Mouse (Mus musculus) lung, postnatal 14 days (tissue): ENCODE results near the gene Srsf3.
"Not testable (repeated sequence)": the region's sequence is repeated elsewhere in the genome, so short reads cannot be mapped to it uniquely, and the experiment has no call there.

Experiments
- DNase-seq: peaks from one replicate; pipeline ENCODE4 v3.0.0; 2021

The Srsf3 gene

GRCm38 (mm10) chr17:29020444-29020843 is 12.0 kb upstream of the Srsf3 start:
- DNase-seq, result no peak

GRCm38 (mm10) chr17:29022230-29022819 is 10.1 kb upstream of the Srsf3 start:
- DNase-seq, result no peak

- no peak for DNase-seq
These were observed 9.1 kb upstream of the Srsf3 start for GRCm38 (mm10) chr17:29023346-29023745.

- no peak for DNase-seq
These were observed 8.2 kb upstream of the Srsf3 start for GRCm38 (mm10) chr17:29024047-29024892.

GRCm38 (mm10) chr17:29024896-29025565 is 7.4 kb upstream of the Srsf3 start:
- DNase-seq, result no peak

GRCm38 (mm10) chr17:29026652-29027356 is 5.6 kb upstream of the Srsf3 start:
- no peak for DNase-seq

GRCm38 (mm10) chr17:29030321-29031034 is 1.9 kb upstream of the Srsf3 start:
- no peak for DNase-seq

GRCm38 (mm10) chr17:29031085-29031711 is 1.2 kb upstream of the Srsf3 start:
- DNase-seq, result not testable (repeated sequence)

- no peak for DNase-seq
These were observed 606 bp upstream of the Srsf3 start for GRCm38 (mm10) chr17:29031771-29032273.

GRCm38 (mm10) chr17:29033569-29034061 is 1.2 kb downstream of the Srsf3 start:
- DNase-seq, result no peak

- DNase-seq, result no peak
These were observed 1.8 kb downstream of the Srsf3 start for GRCm38 (mm10) chr17:29034264-29034663.

GRCm38 (mm10) chr17:29035506-29035905 is 3.1 kb downstream of the Srsf3 start:
- DNase-seq, result no peak

- DNase-seq, result no peak
These were observed 6.9 kb downstream of the Srsf3 start for GRCm38 (mm10) chr17:29039351-29039750.

GRCm38 (mm10) chr17:29041632-29042031 is 9.2 kb downstream of the Srsf3 start:
- not testable (repeated sequence) for DNase-seq

GRCm38 (mm10) chr17:29042569-29042968 is 10.1 kb downstream of the Srsf3 start:
- DNase-seq, result no peak

- no peak for DNase-seq
These were observed 11.2 kb downstream of the Srsf3 start for GRCm38 (mm10) chr17:29043583-29043982.

GRCm38 (mm10) chr17:29044146-29044924 is 11.9 kb downstream of the Srsf3 start:
- DNase-seq, result no peak

- no peak for DNase-seq
These were observed 12.5 kb downstream of the Srsf3 start for GRCm38 (mm10) chr17:29044925-29045319.

GRCm38 (mm10) chr17:29045741-29046530 is 13.5 kb downstream of the Srsf3 start:
- DNase-seq, result peak; percentile 59

GRCm38 (mm10) chr17:29046863-29047262 is 14.4 kb downstream of the Srsf3 start:
- no peak for DNase-seq
